10 mouse cellular contexts compared by ENCODE assay signal in genomic region chr4:102567676-102568254, GRCm38 (mm10).
A peak's percentile ranks its signal among the peaks of the same experiment; 100 is the strongest.
DNase-seq lines count a peak whose midpoint lies in the region; ATAC-seq and TF ChIP-seq lines count a peak whose summit lies in the region.
"Had no signal": no experiment of that assay in that cellular context is flagged by ENCODE, and none has a peak within 500 bp of the region (broad histone marks: within the 10 kb centered on the region; RNA-seq: fewer than 3 reads in every experiment).

No protein-coding gene starts in this region.

- 32% methylated on average over 4 of the region's 4 CpGs for WGBS in kidney, embryonic 15.5 days
- WGBS in embryonic facial prominence, embryonic 14.5 days = 21% methylated on average over 4 of the region's 4 CpGs
- WGBS in liver, embryonic 13.5 days (ENCODE audit: insufficient replicate concordance) = 4% methylated on average over 4 of the region's 4 CpGs
- 26% methylated on average over 4 of the region's 4 CpGs for WGBS in intestine, postnatal 0 days

- no peak for TF ChIP-seq CTCF in intestine, postnatal 0 days (IDR thresholded peaks at IDR 0.05; ENCODE audit: low read depth)

- intact Hi-C loops in gastrocnemius, postnatal 36 days (cut with DNase I) = no loop called here

- peaks cover 26% of the 10 kb centered on the region for H3K4me1 ChIP-seq in kidney, embryonic 15.5 days
- H3K4me1 ChIP-seq in embryonic facial prominence, embryonic 14.5 days (ENCODE audit: control insufficient read depth, insufficient read depth, low read length) = peaks cover 33% of the 10 kb centered on the region
- peaks cover 64% of the 10 kb centered on the region for H3K4me1 ChIP-seq in liver, embryonic 13.5 days (replicated peaks)
- H3K4me1 ChIP-seq in intestine, postnatal 0 days (replicated peaks; ENCODE audit: control insufficient read depth, insufficient read depth, low read length) = no peaks in the 10 kb centered on the region

- H3K36me3 ChIP-seq in kidney, embryonic 15.5 days = no peaks in the 10 kb centered on the region
- no peaks in the 10 kb centered on the region for H3K36me3 ChIP-seq in embryonic facial prominence, embryonic 14.5 days (ENCODE audit: control insufficient read depth, insufficient read depth, low read length)
- no peaks in the 10 kb centered on the region for H3K36me3 ChIP-seq in liver, embryonic 13.5 days
- H3K36me3 ChIP-seq in intestine, postnatal 0 days (ENCODE audit: control insufficient read depth, insufficient read depth) = no peaks in the 10 kb centered on the region
- H3K36me3 ChIP-seq: hindbrain, embryonic 13.5 days had no signal

- H3K9me3 ChIP-seq in kidney, embryonic 15.5 days (replicated peaks) = no peaks in the 10 kb centered on the region
- H3K9me3 ChIP-seq in embryonic facial prominence, embryonic 14.5 days (ENCODE audit: control insufficient read depth, low read length) = no peaks in the 10 kb centered on the region
- H3K9me3 ChIP-seq in liver, embryonic 13.5 days (replicated peaks) = no peaks in the 10 kb centered on the region
- no peaks in the 10 kb centered on the region for H3K9me3 ChIP-seq in intestine, postnatal 0 days (ENCODE audit: control insufficient read depth)
- H3K9me3 ChIP-seq: hindbrain, embryonic 13.5 days had no signal

- H3K9ac ChIP-seq in kidney, embryonic 15.5 days = no peak overlapping the region
- no peak overlapping the region for H3K9ac ChIP-seq in embryonic facial prominence, embryonic 14.5 days (ENCODE audit: low read depth, low read length)
- peak overlapping the region; percentile 15; the same call in 1 of the 2 replicates for H3K9ac ChIP-seq in liver, embryonic 13.5 days
- no peak overlapping the region for H3K9ac ChIP-seq in intestine, postnatal 0 days (ENCODE audit: low read depth, low read length)
- H3K9ac ChIP-seq: hindbrain, embryonic 13.5 days had no signal

- peaks cover 11% of the 10 kb centered on the region; the same call in 1 of the 2 replicates for H3K27me3 ChIP-seq in kidney, embryonic 15.5 days
- H3K27me3 ChIP-seq in embryonic facial prominence, embryonic 14.5 days (replicated peaks; ENCODE audit: control insufficient read depth, insufficient read depth, low read length) = no peaks in the 10 kb centered on the region
- H3K27me3 ChIP-seq in liver, embryonic 13.5 days = no peaks in the 10 kb centered on the region
- no peaks in the 10 kb centered on the region for H3K27me3 ChIP-seq in intestine, postnatal 0 days (replicated peaks; ENCODE audit: control insufficient read depth, insufficient read depth, low read length)

- no peak for DNase-seq in kidney, postnatal 10 days
- peak; percentile 69 for DNase-seq in adipocyte (ENCODE audit: low spot score)
- no peak for DNase-seq in embryonic facial prominence, embryonic 14.5 days (ENCODE audit: low spot score)
- DNase-seq in liver, embryonic 13.5 days = peak; percentile 11
- DNase-seq in urinary bladder, adult 18-20 months (ENCODE audit: low spot score in 2 of 2) = no peak
- no peak for DNase-seq in gastrocnemius, postnatal 36 days

- ATAC-seq in kidney, embryonic 15.5 days (replicated peaks; ENCODE audit: low FRiP score) = no peak
- ATAC-seq in embryonic facial prominence, embryonic 14.5 days (ENCODE audit: low read depth) = no peak
- ATAC-seq in liver, embryonic 13.5 days (ENCODE audit: low read depth) = peak; percentile 72
- ATAC-seq in intestine, postnatal 0 days = no peak

- H3K4me2 ChIP-seq in kidney, embryonic 15.5 days = no peak overlapping the region
- H3K4me2 ChIP-seq in embryonic facial prominence, embryonic 14.5 days (ENCODE audit: low read depth, low read length) = no peak overlapping the region
- peak overlapping the region; percentile 76 for H3K4me2 ChIP-seq in liver, embryonic 13.5 days
- H3K4me2 ChIP-seq in intestine, postnatal 0 days (replicated peaks; ENCODE audit: low read depth) = no peak overlapping the region
- H3K4me2 ChIP-seq: hindbrain, embryonic 13.5 days had no signal

- H3K4me3 ChIP-seq in kidney, embryonic 15.5 days (replicated peaks) = no peak overlapping the region
- H3K4me3 ChIP-seq in embryonic facial prominence, embryonic 14.5 days (ENCODE audit: low read depth, low read length) = no peak overlapping the region
- H3K4me3 ChIP-seq in liver, embryonic 13.5 days (replicated peaks) = no peak overlapping the region
- H3K4me3 ChIP-seq in intestine, postnatal 0 days (ENCODE audit: low read depth, low read length) = no peak overlapping the region
- H3K4me3 ChIP-seq: hindbrain, embryonic 13.5 days; myocyte had no signal

- H3K27ac ChIP-seq in kidney, embryonic 15.5 days = peak overlapping the region; percentile 9; the same call in 1 of the 2 replicates
- peak overlapping the region; percentile 74 for H3K27ac ChIP-seq in embryonic facial prominence, embryonic 14.5 days (replicated peaks; ENCODE audit: low read depth, low read length)
- peak overlapping the region; percentile 83 for H3K27ac ChIP-seq in liver, embryonic 13.5 days
- no peak overlapping the region for H3K27ac ChIP-seq in intestine, postnatal 0 days (ENCODE audit: low read depth, low read length)

Comparison
In these comparisons a context has a peak if more than half of its experiments do, and no peak if none do; other contexts are left out.
1. DNase-seq: peak in adipocyte (single experiment) and liver, embryonic 13.5 days (single experiment); none in kidney, postnatal 10 days (single experiment), embryonic facial prominence, embryonic 14.5 days (single experiment), urinary bladder, adult 18-20 months (0 of 2) and gastrocnemius, postnatal 36 days (0 of 2).